Mouse (Mus musculus): ENCODE data around the gene Txlna. TPM values are rescaled to one million over a fixed set of nuclear protein-coding genes. Genes with fewer than 3 reads are reported as not detected.

Gene Txlna
- polyA plus RNA-seq, 1 experiment from 2014 or later = 90.7 TPM

DNA sequence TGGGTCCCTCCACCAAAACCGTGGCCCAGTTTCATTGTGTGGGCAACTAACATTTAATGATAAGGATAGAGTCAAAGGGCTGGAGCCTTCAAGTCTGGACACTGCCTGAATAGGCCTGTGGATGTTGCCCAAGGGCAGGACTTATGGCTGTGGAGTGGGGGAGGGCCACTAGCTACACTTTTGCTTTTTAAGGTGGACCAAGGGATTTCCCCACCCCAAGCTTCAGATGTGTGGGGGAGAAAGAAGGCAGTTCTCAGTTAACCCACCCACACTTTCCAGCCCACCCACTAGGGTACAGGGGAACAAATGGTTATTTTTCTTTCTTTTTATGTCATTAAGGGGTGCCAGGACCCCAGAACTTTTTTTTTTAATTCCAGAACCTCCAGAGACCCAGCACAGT lies 56.5 kb downstream of the Txlna start:
- no peaks in the 10 kb centered on the region for H3K36me3 ChIP-seq
- peak overlapping the region; percentile 76 for H3K4me2 ChIP-seq
- H3K4me1 ChIP-seq = peaks cover 8% of the 10 kb centered on the region
- no peak for ATAC-seq (ENCODE audit: insufficient number of reproducible peaks, insufficient read depth, low FRiP score, low TSS enrichment, low read depth)
- H3K4me3 ChIP-seq = peak overlapping the region; percentile 51
- peak overlapping the region; percentile 69 for H3K9ac ChIP-seq
- H3K27me3 ChIP-seq = no peaks in the 10 kb centered on the region
- H3K9me3 ChIP-seq = no peaks in the 10 kb centered on the region
- 55% methylated on average over 1 of the region's 1 CpGs for WGBS
- no peak overlapping the region; the same call in 1 of the 2 replicates for H3K27ac ChIP-seq

DNA sequence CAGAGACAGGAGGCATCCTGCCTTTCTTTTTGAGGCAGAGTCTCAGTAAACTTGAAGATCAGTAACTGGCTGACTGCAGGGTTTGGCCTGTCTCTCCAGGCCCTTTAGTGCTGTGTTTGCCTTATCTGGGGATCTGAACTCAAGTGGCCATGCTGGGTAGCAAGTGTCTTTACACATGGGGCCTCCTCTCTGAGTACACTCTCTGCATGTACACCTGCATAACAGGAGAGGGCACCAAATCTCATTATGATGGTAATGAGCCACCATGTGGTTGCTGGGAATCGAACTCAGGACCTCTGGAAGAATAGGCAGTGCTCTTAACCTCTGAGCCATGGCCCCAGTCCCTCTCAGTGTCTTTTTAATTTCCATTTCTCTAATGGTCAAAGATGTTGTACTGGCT lies 58.6 kb downstream of the Txlna start:
- H3K9me3 ChIP-seq = no peaks in the 10 kb centered on the region
- no peaks in the 10 kb centered on the region for H3K36me3 ChIP-seq
- no peak overlapping the region for H3K4me3 ChIP-seq
- H3K4me2 ChIP-seq = no peak overlapping the region
- peaks cover 8% of the 10 kb centered on the region for H3K4me1 ChIP-seq
- 84% methylated on average over 1 of the region's 1 CpGs for WGBS
- no peak overlapping the region for H3K27ac ChIP-seq
- H3K9ac ChIP-seq = no peak overlapping the region
- no peak for ATAC-seq (ENCODE audit: insufficient number of reproducible peaks, insufficient read depth, low FRiP score, low TSS enrichment, low read depth)
- no peaks in the 10 kb centered on the region for H3K27me3 ChIP-seq

DNA sequence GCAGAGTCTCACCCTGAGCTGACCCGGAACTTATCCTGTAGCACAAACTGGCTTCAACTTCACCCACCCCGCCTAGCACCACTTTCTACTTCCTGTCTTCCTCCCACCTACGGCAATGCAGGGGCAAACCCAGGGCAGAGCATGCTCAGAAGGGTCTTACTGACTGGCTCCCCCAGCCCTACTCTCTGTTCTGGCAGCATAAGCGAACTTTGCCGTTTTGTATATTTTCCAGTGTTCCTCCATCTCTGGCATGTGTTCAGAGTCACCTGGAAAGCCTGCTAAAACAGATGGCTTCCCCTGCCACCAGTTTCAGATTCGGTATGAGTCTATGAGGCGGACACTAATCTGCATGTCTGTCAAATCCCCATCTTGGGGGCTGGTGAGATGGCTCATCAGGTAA lies 60.5 kb downstream of the Txlna start:
- Histone ChIP-seq H3K4me2 (no peak overlapping the region), H3K27me3 (no peaks in the 10 kb centered on the region; the same call in 1 of the 2 replicates), H3K9ac (no peak overlapping the region), H3K36me3 (no peaks in the 10 kb centered on the region), H3K4me1 (peaks cover 12% of the 10 kb centered on the region), H3K4me3 (no peak overlapping the region), H3K27ac (no peak overlapping the region), H3K9me3 (no peaks in the 10 kb centered on the region)
- 58% methylated on average over 7 of the region's 7 CpGs for WGBS
- no peak for ATAC-seq (ENCODE audit: insufficient number of reproducible peaks, insufficient read depth, low FRiP score, low TSS enrichment, low read depth)

DNA sequence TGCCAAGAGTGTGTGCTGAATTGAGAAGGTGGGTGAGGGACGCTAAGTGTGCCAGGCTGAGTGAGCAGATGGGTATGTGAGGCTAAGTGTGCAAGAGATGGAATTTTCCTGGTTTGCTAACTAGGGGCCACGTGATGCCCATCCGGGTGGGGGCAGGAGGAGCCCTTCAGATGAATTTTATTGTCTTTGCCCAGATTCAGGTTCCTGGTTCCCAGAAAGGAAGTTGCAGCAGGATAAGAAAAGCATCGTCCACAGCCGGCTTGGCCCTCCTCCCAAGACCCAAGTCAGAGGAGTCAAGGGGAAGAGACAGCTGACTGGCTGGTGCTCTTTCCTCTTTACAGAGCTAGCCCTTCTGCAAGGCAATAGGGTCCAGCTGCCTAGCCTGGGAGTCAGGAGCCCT lies 62.4 kb downstream of the Txlna start, which contains the start of gene Fam167b:
Gene Fam167b, minus strand, starts transcription at position 84 of the 400 bp plus-strand sequence.
- peak within 1 kb of the TSS; percentile 22; the same call in 1 of the 2 replicates for H3K4me2 ChIP-seq
- H3K4me3 ChIP-seq = no peak within 1 kb of the TSS
- H3K27ac ChIP-seq = no peak within 1 kb of the TSS; the same call in 1 of the 2 replicates
- H3K9ac ChIP-seq = no peak within 1 kb of the TSS
- H3K4me1 ChIP-seq = peaks cover 10% of the 10 kb centered on the region; the same call in 1 of the 2 replicates
- ATAC-seq (ENCODE audit: insufficient number of reproducible peaks, insufficient read depth, low FRiP score, low TSS enrichment, low read depth) = no peak
- H3K36me3 ChIP-seq = no peaks in the 10 kb centered on the region
- H3K9me3 ChIP-seq = no peaks in the 10 kb centered on the region
- 88% methylated on average over 5 of the region's 5 CpGs for WGBS
- no peaks in the 10 kb centered on the region; the same call in 1 of the 2 replicates for H3K27me3 ChIP-seq

GRCm38 (mm10) chr4:129577688-129578087 lies 63.2 kb downstream of the Txlna start:
- Histone ChIP-seq H3K4me3 (no peak overlapping the region), H3K4me2 (peak overlapping the region; percentile 22; the same call in 1 of the 2 replicates), H3K9me3 (no peaks in the 10 kb centered on the region), H3K4me1 (peaks cover 10% of the 10 kb centered on the region; the same call in 1 of the 2 replicates), H3K36me3 (no peaks in the 10 kb centered on the region), H3K27me3 (no peaks in the 10 kb centered on the region; the same call in 1 of the 2 replicates), H3K27ac (no peak overlapping the region), H3K9ac (no peak overlapping the region)
- WGBS = 84% methylated on average over 7 of the region's 7 CpGs
- ATAC-seq (ENCODE audit: insufficient number of reproducible peaks, insufficient read depth, low FRiP score, low TSS enrichment, low read depth) = no peak

DNA sequence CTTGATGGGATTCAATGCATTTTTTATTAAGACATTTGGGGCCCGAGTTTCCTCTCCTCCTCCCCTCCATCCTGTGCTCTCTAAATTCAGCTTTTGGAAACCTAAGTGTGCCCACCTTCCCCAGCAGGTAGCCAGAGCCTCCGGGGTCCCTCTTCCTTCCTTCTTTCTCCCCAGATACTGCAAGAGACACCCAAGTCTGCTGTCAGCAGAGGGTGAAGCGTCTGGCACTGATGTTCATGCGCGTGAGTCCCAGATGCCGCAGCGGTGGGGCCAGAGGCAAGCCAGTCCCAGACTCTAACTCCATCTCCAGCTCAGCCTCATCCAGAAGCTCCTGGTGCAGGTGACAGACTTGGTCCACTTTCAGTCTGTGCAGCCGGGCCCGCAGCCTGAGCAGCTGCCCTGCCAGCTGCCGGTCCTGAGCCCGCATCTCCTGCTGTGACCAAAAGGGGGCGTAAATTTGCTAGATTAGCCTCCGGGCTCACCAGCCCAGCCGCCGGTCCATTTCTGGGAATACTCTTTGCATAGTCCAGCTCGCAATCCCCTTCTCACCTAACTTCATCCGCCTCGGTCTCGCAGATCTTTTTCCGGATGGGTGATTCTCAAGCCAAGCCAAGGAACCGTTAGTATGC lies 63.9 kb downstream of the Txlna start:
- H3K9ac ChIP-seq = 0 out of 2 replicates have a peak overlapping the region, but pooled peaks have one; percentile 27
- WGBS = 30% methylated on average over 21 of the region's 21 CpGs
- no peaks in the 10 kb centered on the region for H3K9me3 ChIP-seq
- H3K4me2 ChIP-seq = peak overlapping the region; percentile 22; the same call in 1 of the 2 replicates
- no peak overlapping the region for H3K27ac ChIP-seq
- H3K4me3 ChIP-seq = 0 out of 2 replicates have a peak overlapping the region, but pooled peaks have one; percentile 1
- ATAC-seq (ENCODE audit: insufficient number of reproducible peaks, insufficient read depth, low FRiP score, low TSS enrichment, low read depth) = no peak
- H3K4me1 ChIP-seq = peaks cover 10% of the 10 kb centered on the region; the same call in 1 of the 2 replicates
- H3K27me3 ChIP-seq = no peaks in the 10 kb centered on the region; the same call in 1 of the 2 replicates
- no peaks in the 10 kb centered on the region for H3K36me3 ChIP-seq

Small RNA genes lying within 50 kb of the gene (microRNA-seq; reads per million reads assigned to microRNA genes)
- gene Mir7016 = not detected

Other genes with a start within 250 kb of the Txlna start
- 2.5 and 2.8 TPM in 2 replicates for gene Zbtb8b, start 200.2 kb downstream of the Txlna start, polyA plus RNA-seq (2015; fragmentation: Nextera tagmentation; extraction: Ambion mirVana)
- gene Bsdc1, start 179.5 kb downstream of the Txlna start, polyA plus RNA-seq (2015; fragmentation: Nextera tagmentation; extraction: Ambion mirVana) = 27.6 and 29.9 TPM in 2 replicates
- gene Tssk3, start 150.0 kb downstream of the Txlna start, polyA plus RNA-seq (2015; fragmentation: Nextera tagmentation; extraction: Ambion mirVana) = not detected in 2 replicates
- not detected in 2 replicates for gene Fam229a, start 149.9 kb downstream of the Txlna start, polyA plus RNA-seq (2015; fragmentation: Nextera tagmentation; extraction: Ambion mirVana)
- 839 and 1,023 TPM in 2 replicates for gene Marcksl1, start 127.5 kb downstream of the Txlna start, polyA plus RNA-seq (2015; fragmentation: Nextera tagmentation; extraction: Ambion mirVana)
- gene Hdac1, start 98.4 kb downstream of the Txlna start, polyA plus RNA-seq (2015; fragmentation: Nextera tagmentation; extraction: Ambion mirVana) = 237 and 240 TPM in 2 replicates
- gene Lck, start 67.4 kb downstream of the Txlna start, polyA plus RNA-seq (2015; fragmentation: Nextera tagmentation; extraction: Ambion mirVana) = 7.4 and 9.5 TPM in 2 replicates
- 3.4 and 5.8 TPM in 2 replicates for gene Fam167b, start 62.5 kb downstream of the Txlna start, polyA plus RNA-seq (2015; fragmentation: Nextera tagmentation; extraction: Ambion mirVana)
- gene Eif3i, start 40.4 kb downstream of the Txlna start, polyA plus RNA-seq (2015; fragmentation: Nextera tagmentation; extraction: Ambion mirVana) = 274 and 289 TPM in 2 replicates
- 195 and 215 TPM in 2 replicates for gene Tmem234, start 40.4 kb downstream of the Txlna start, polyA plus RNA-seq (2015; fragmentation: Nextera tagmentation; extraction: Ambion mirVana)
- gene Dcdc2b, start 26.8 kb downstream of the Txlna start, polyA plus RNA-seq (2015; fragmentation: Nextera tagmentation; extraction: Ambion mirVana) = 2.2 and 3.1 TPM in 2 replicates
- gene Iqcc, start 22.0 kb downstream of the Txlna start, polyA plus RNA-seq (2015; fragmentation: Nextera tagmentation; extraction: Ambion mirVana) = 33.7 and 36.5 TPM in 2 replicates
- gene Ccdc28b, start 17.1 kb downstream of the Txlna start, polyA plus RNA-seq (2015; fragmentation: Nextera tagmentation; extraction: Ambion mirVana) = 69.7 and 73.3 TPM in 2 replicates
- 16.1 and 19.1 TPM in 2 replicates for gene Kpna6, start 31.7 kb upstream of the Txlna start, polyA plus RNA-seq (2015; fragmentation: Nextera tagmentation; extraction: Ambion mirVana)
- 14.8 and 18.5 TPM in 2 replicates for gene Tmem39b, start 55.8 kb upstream of the Txlna start, polyA plus RNA-seq (2015; fragmentation: Nextera tagmentation; extraction: Ambion mirVana)
- gene Khdrbs1, start 101.2 kb upstream of the Txlna start, polyA plus RNA-seq (2015; fragmentation: Nextera tagmentation; extraction: Ambion mirVana) = 143 and 152 TPM in 2 replicates
- gene Ptp4a2, start 170.2 kb upstream of the Txlna start, polyA plus RNA-seq (2015; fragmentation: Nextera tagmentation; extraction: Ambion mirVana) = 318 and 325 TPM in 2 replicates

All from embryonic facial prominence, embryonic 13.5 days (tissue).